Mouse (Mus musculus) right cerebral cortex, postnatal 36 days (tissue): ENCODE measurements around the gene Safb.
A peak's percentile ranks its signal among the peaks of the same experiment; 100 is the strongest.

Experiments
- DNase-seq, 2 experiments: peaks; one replicate each; pipeline ENCODE4 v3.0.0; 2022; ENCODE audit warnings: low spot score in 2 of 2, mixed read lengths in 1 of 2

Gene Safb

GRCm38 (mm10) chr17:56584257-56585130 is at the start of gene Safb, which contains the start of gene Safb2:
TSS of gene Safb (plus strand) at chr17:56584825.
TSS of gene Safb2 (minus strand) at chr17:56584585.
- DNase-seq = peak; percentile 99

DNA sequence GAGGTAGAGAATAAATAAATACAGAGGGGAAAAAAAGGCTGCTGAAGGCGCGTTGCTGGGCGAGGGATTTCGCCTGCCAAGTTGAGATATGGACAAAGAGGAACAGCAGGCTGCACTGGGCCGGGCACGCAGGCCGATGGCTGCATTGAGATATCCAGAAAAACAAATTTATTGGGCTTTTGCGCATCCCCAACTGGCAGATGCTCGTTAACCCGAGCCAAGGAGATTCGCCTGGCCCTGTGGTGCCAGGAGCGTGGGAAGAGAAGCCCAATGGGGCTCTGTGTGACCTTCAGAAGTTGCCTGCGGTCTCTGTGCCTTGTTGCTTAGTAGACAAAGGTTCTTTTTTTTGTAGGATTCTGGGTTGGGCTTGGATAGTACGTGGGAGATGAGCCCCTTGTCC is 48.4 kb upstream of the Safb start:
- no peak for DNase-seq

- DNase-seq = no peak
Observed at GRCm38 (mm10) chr17:56536874-56537273, 47.8 kb upstream of the Safb start.

GRCm38 (mm10) chr17:56537912-56538311 is 46.7 kb upstream of the Safb start:
- no peak for DNase-seq

- DNase-seq = no peak
Observed at GRCm38 (mm10) chr17:56540562-56540975, 44.1 kb upstream of the Safb start.

DNA sequence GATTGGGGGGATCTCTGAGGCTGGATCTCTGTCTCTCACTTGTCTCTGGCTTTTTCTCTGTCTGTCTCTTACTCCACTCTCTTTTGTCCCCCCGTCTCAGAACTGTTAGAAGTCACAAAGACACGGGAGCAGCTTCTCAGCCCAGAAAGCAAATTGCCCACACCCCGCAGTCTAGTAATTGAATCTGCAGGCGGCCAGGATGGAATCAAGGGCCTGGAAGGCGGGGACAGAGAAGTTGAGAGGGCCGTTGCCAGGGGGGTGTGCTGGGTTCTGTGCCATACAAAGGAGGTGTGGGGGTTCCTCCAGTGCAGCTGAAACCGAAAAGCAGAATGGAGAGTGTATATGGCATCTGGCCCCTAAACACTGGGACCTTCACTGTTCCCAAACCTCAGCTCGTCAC is 41.9 kb upstream of the Safb start:
- no peak for DNase-seq

GRCm38 (mm10) chr17:56543684-56544224 is 40.9 kb upstream of the Safb start:
- DNase-seq = no peak

DNA sequence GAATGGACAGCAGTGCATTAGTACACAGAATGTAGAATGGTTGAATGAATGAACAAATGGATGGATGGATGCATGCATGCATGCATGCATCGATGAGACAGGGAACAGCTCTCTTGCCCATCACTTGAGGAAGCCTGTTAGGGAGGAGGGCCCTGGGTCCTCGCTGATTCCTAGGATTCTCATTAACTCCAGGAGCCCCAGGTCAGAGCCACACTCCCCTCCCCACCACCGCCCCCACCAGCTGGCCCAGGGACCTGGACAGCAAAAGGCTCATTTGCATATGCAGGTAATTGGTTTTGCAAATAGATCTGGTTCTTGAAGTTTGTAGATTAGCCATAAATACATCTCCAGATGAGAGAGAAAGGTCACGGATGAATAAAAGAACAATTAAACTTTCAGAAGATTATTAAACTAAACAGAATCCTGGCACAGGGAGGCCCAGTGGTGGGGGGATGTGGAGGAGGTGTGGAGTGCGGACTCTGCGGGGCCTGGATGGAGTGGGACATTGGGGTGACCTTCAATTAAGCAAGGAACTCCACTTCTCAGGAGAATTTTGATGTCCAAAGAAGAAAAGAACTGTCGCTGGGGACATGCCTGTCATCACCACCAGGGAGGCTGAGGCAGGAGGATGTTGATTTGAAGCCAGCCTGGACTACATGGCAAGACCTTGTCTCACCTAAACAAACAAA is 39.8 kb upstream of the Safb start:
- DNase-seq = no peak

DNA sequence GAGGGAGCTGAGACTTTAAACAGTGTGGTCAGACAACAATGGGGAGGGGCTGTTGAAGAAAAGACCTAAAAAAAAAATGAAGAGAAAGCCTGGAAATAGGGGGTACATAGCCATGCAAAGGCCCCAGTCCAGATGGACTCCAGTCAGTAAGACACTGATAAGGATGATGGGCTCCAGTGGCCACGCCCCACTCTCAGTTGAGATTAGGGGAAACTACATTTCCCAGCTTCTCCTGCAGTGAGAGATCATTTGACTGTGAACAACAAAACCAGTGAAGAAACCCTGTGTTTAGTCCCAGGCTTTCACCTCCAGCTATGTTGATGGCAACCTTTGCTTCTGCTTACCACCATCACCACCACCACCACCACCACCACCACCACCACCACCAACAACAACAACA is 38.7 kb upstream of the Safb start:
- no peak for DNase-seq

DNA sequence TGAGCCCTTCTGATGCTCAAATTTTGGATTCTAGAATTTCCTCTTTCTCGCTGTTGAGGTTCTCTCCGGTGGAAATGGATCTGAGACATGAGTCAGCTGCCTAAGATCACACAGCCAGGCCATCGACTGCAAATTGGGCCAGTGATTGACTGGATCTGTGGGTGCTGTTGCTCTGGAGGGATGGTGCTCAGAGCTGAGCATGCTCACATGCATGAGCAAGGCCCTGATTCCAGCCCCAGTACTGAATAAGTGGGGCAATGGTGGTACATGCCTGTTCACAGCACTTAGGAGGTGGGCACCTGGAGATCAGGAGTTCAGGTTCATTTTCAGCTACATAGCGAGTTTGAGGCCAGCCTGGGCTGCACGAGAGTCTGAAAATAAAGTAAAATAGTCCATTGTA is 38.0 kb upstream of the Safb start:
- DNase-seq = no peak

DNA sequence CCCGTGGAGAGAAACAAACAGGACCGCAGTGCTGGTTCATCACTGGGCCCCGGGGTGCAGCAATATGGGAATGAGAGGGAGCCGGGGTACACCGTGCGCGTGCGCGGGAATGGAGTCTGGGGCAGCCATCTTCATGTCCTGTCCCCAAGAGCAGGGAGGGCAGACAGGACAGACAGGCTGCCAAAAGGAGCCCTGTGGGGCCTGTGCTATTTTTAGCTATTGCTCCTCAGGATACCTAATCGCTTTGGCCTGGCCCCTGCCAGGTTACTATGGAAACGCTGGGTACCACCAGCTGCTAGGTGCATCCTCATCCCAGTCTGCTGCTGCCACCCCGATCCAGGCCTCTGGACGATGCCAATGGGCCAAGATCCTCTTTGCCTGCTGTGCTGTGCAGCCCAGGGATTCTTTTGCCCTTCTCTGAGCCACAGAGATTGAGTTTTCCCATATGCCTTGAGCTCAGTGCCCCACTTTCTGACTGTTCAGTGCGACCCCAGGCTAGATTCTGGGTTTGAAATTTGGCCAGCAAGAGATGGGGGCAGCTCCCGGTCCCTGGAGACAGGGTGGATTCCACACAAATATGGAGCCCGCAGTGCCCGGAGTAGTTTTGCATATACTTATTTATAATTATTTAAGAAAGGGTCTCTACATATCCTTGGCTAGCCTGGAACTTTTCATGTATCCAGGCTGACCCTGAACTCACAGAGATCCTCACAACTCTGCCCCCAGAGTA is 37.3 kb upstream of the Safb start:
- no peak for DNase-seq

DNA sequence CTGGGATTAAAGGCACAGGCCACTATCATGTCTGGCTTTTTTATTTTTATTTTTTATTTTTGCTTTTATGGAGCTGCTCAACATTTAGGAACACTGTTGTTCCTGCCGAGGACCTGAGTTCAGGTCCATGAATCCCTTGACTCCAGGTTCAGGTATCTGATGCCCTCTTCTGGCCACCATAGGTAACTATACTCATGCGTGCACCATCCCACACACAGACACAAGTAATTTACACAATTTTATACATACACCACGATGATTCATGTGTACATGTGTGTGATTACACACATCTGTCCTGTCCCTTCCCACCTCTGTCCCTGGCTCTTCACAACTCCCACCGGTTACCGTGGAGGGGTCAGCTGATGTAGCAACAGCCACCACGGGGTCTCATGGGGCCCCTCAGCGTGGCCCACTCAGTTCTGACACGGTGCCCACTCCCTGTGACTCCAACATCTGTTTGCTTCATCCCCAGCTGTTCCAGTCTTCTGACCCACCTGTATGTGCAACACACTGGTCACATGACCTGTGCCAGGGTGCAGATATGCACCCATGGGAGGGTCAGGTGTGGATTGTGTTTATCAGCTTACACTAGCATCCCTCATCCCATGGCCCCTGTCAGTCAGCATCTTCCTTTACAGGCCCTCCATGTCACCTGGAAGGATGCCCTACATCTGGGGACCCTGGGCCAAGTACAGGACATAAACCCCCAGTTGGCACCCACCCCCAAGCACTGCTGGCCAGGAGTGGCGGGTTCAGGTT is 36.6 kb upstream of the Safb start:
- no peak for DNase-seq

DNA sequence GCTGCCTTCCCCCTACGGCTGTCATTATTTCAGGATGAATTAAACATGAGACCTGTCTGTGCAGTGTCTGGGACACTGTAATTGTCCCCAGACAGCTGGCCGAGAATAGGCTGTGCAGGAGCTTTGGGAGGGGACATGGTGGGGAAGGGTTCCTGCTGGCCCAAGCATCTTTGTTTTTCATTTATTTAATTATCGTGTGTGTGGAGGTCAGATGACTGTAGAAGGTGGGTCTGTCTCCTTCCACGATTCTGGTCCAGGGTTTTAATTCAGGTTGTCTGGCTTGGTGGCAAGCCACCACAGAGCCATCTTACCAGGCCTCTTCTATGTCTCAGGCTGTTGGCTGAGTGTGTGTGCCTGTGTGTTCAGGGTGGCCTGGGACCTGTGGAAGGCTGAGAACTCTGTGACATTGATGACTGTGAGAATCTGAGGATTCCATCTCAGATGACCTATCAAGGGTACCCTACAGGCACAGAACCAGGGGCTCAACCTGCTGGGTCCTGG is 36.0 kb upstream of the Safb start:
- no peak for DNase-seq

DNA sequence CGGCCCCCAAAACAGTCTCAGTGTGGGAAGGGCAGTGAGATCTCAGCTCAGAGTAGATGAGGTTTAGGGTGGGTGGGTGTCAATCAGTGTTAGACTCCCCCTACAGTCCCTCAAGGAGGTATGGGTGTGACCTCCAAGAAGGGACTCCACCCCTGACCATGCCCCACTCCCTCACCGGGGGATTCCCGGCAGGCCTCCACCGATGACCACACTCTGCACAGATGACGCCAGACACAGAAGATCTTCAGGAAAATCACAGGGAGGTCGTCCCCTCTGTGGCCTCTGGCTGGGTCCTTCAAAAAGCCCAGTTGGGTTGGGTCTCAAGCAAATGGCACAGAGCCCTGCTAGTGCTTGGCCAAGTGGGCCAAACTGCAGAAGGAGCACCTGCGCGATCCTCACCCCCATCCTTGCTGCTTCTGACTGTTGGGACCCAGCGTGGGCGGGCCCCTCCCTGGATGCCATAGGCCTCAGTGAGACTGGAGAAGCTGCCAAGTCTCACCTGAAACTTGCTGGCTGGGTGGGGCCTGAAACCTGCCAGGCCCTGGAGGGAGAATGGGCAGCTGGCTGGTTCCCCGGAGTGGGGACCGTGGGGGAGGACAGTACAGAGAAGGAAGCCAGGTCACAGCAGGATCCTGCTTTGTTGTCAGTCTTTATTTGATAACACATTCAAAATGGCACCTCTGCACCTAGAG is 33.7 kb upstream of the Safb start:
- DNase-seq = no peak

GRCm38 (mm10) chr17:56551841-56552581 is 32.6 kb upstream of the Safb start:
- DNase-seq = no peak

GRCm38 (mm10) chr17:56552781-56553363 is 31.8 kb upstream of the Safb start:
- peak; percentile 61 to 64 for DNase-seq

DNA sequence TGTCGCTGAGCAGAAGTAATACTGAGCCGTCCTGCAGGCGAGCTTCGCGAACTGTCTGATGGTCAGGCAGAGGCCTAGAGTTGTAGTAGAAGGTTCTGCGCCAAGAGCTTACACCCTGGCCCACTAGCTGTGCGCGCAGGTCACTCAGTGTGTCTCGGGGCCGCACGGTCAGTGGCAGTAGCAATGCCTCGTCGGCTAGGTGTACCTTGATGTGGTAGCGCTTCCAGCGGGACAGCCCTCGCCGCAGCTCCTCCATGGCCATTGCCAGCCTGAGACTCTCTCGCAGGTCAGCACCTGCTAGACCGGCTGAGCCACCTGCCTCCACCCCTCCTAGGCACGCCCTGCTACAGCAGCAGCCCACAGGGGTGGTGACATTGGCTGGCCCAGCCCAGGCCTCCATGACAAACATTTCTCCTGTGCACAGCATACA is 30.5 kb upstream of the Safb start, which contains the start of gene Gm20219:
Gm20219 (minus strand) TSS at position 266 of the 430 bp plus-strand sequence.
- DNase-seq = no peak

DNA sequence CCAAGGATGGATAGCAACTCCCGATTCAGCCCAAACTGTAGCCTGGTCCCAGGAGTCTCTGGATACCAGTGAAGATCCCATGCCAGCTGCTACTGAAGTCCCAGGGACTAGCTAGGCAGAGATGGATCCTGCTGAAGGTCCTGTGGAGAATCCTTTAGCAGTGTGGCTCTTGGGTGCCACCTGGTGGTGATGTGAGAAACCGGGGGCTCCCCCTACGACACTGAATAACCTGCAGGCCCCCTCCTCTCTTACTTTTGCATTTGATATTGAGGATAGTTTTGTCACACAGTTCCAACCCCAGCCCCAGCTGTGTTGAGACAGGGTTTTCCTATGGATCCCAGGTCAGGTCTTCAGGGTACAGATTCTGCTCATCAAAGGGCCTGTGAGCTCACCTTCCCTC is 26.2 kb upstream of the Safb start:
- peak; percentile 40 to 43 for DNase-seq

- DNase-seq = no peak
Observed at GRCm38 (mm10) chr17:56559386-56559785, 25.2 kb upstream of the Safb start.
